Mouse (Mus musculus) intestine, postnatal 0 days (tissue): ENCODE results near the gene Ttll8. TPM values are rescaled to one million over a fixed set of nuclear protein-coding genes. Genes with fewer than 3 reads are reported as not detected.

Source experiments
- ATAC-seq: fragments of 200-750 bp; cut with Nextera tagmentation; 2 replicates; pipeline ENCODE4 v1.8.0; 2017; ENCODE audit warnings: mild to moderate bottlenecking, moderate TSS enrichment, moderate library complexity
- H3K27ac ChIP-seq: fragments of 300-500 bp; sonication (generic); 2 replicates; pipeline ENCODE4 v1.5.1; 2014; ENCODE audit warnings: mild to moderate bottlenecking, low read depth, low read length, moderate library complexity
- H3K27me3 ChIP-seq: fragments of 300-500 bp; sonication (generic); replicated peaks from 2 replicates; pipeline ENCODE4 v1.6.1; 2014; ENCODE audit warnings: low read length, mixed read lengths; ENCODE audit not compliant: control insufficient read depth, insufficient read depth
- H3K36me3 ChIP-seq: fragments of 300-500 bp; sonication (generic); 2 replicates; pipeline ENCODE4 v1.6.1; 2014; ENCODE audit warnings: mild to moderate bottlenecking, moderate library complexity; ENCODE audit not compliant: control insufficient read depth, insufficient read depth
- H3K4me1 ChIP-seq: fragments of 300-500 bp; sonication (generic); replicated peaks from 2 replicates; pipeline ENCODE4 v1.6.1; 2014; ENCODE audit warnings: antibody characterized with exemption, low read length, mixed read lengths; ENCODE audit not compliant: control insufficient read depth, insufficient read depth
- H3K4me2 ChIP-seq: fragments of 300-500 bp; sonication (generic); replicated peaks from 2 replicates; pipeline ENCODE4 v1.6.1; 2014; ENCODE audit warnings: low read depth, mild to moderate bottlenecking, moderate library complexity
- H3K4me3 ChIP-seq: fragments of 300-500 bp; sonication (generic); 2 replicates; pipeline ENCODE4 v1.5.1; 2014; ENCODE audit warnings: low read depth, low read length
- H3K9ac ChIP-seq: fragments of 300-500 bp; sonication (generic); 2 replicates; pipeline ENCODE4 v1.6.1; 2014; ENCODE audit warnings: mild to moderate bottlenecking, low read depth, low read length
- H3K9me3 ChIP-seq: fragments of 300-500 bp; sonication (generic); 2 replicates; pipeline ENCODE4 v1.6.1; 2016; ENCODE audit warnings: mixed run types; ENCODE audit not compliant: control insufficient read depth
- CTCF ChIP-seq: sonication (generic); IDR thresholded peaks from 2 replicates; pipeline ENCODE4 v1.5.1; 2016; ENCODE audit warnings: low read depth, mild to moderate bottlenecking, control low read depth, antibody characterized with exemption, moderate library complexity
- WGBS: fragments of 180-500 bp; shearing (Covaris S2); extraction: QIAGEN DNeasy Blood & Tissue Kit; methylation state at CpG from one replicate; pipeline ENCODE4 v1.1.7; 2014; 5-methylcytosine and 5-hydroxymethylcytosine counted together
- polyA plus RNA-seq: library from polyadenylated mRNA; unstranded; fragments of >200 nt; fragmentation: Nextera tagmentation; extraction: Ambion mirVana; gene quantifications from 2 replicates; pipeline ENCODE4 v1.2.1, GENCODE M21; 2015

Gene Ttll8
- polyA plus RNA-seq, 1 experiment from 2014 or later: not detected

DNA sequence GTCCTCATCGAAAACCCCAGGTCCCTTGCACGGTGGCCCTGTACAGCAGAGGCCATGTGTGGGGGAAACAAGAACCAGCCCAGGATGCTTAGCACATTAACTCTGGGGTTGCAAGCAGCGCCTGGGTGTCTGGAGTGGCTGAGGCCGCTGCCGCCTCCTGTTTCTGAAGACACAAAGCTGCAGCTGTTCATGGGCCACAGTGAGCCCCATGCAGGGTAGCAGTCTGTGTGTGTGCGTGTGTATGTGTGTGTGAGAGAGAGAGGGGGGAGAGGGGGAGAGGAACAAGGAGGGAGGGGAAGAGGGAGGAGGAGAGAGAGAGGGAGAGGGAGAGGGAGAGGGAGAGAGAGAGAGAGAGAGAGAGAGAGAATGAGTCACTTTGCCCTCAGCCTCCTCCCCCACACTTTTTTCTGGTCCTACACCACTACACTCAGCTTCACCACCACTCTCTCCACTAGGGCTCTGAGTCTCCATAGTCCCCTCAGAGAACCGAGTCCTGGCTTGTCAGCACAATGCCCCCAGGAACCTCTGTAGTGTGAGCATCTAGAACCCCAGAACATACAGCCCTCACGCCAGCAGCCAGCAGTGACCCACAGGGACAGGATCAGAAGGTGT lies 110.6 kb downstream of the Ttll8 start:
- Histone ChIP-seq H3K4me2 (no peak overlapping the region), H3K9ac (no peak overlapping the region), H3K27me3 (no peaks in the 10 kb centered on the region), H3K27ac (no peak overlapping the region), H3K4me3 (no peak overlapping the region), H3K36me3 (no peaks in the 10 kb centered on the region), H3K9me3 (no peaks in the 10 kb centered on the region), H3K4me1 (no peaks in the 10 kb centered on the region)
- TF ChIP-seq CTCF: no peak
- no peak for ATAC-seq
- 47% methylated on average over 8 of the region's 8 CpGs for whole genome bisulfite sequencing

DNA sequence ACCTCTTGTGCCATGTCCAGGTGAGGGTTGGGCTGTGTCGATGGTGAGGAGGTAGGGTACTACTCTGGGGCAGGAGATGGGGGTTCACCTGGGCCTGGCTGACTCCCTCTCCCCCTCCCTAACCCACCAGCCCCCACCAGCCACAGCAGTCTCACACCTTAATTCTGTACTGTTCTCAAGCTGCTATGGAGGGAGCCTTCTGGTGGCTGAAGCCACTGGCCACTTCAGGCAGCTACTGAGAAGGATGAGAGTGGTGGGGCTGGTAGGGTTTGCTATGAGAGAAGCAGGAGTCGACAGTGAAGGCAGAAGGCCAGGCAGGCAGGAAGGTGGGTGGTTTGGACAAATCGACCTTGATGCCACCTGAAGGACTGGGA lies 111.9 kb downstream of the Ttll8 start:
- H3K36me3 ChIP-seq: no peaks in the 10 kb centered on the region
- no peak overlapping the region for H3K4me2 ChIP-seq
- H3K9me3 ChIP-seq: no peaks in the 10 kb centered on the region
- TF ChIP-seq CTCF: no peak
- H3K4me3 ChIP-seq: no peak overlapping the region
- H3K4me1 ChIP-seq: no peaks in the 10 kb centered on the region
- no peak for ATAC-seq
- no peaks in the 10 kb centered on the region for H3K27me3 ChIP-seq
- 67% methylated on average over 3 of the region's 3 CpGs for WGBS
- H3K9ac ChIP-seq: no peak overlapping the region
- H3K27ac ChIP-seq: no peak overlapping the region

DNA sequence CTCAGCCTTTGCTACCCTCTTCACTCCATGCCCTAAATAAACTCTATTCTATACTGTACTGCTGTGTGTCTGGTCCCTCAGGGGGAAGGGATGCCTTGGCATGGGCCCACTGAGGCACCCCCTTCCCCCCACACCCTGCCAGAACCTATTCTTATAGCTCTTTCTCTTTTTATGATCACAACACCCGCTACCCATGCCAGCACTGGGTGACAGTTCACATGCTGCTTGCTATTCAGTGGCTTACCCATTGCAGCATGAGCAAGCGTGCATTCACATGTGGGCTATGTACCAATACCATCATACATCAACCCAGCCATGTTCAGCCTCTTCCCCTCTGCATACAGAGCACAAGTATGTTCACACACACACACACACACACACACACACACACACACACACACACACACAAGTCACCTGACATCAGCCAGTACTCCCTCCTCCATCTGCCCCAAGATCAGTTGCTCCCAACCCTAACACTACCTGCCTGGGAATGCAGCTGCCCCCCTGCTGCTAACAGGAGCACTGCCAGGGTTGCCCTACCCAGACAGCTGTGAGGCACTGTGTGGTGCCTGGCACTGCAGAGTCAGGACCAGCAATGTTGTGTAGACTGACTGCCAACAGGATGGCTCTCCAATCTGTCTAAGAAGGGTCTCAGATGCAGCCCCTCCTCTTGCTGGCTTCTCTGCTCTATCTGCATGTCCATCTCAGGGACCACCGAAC lies 112.5 kb downstream of the Ttll8 start:
- Histone ChIP-seq H3K36me3 (no peaks in the 10 kb centered on the region), H3K9ac (no peak overlapping the region), H3K27ac (no peak overlapping the region), H3K4me3 (no peak overlapping the region), H3K4me2 (no peak overlapping the region), H3K27me3 (no peaks in the 10 kb centered on the region), H3K9me3 (no peaks in the 10 kb centered on the region), H3K4me1 (no peaks in the 10 kb centered on the region)
- TF ChIP-seq CTCF: no peak
- no peak for ATAC-seq
- 80% methylated on average over 3 of the region's 3 CpGs for WGBS

DNA sequence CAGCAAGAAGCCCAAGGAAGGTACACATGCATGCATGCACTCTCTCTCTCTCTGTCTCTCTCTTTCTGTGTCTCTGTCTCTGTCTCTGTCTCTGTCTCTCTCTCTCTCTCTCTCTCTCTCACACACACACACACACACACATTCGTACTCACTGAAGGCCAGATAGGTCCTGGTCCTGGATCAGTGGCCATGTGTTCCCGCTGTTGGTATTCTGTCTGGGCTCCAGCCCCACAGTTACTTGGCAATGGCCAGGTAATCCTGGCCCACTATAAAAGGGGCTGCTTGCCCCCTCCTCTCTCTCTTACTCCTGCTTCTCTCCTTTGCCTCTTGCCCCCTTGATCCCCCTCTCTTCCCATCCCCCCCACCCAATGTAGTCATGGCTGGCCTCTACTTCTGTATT lies 113.1 kb downstream of the Ttll8 start:
- WGBS: 90% methylated on average over 2 of the region's 2 CpGs
- Histone ChIP-seq H3K9me3 (no peaks in the 10 kb centered on the region), H3K4me1 (no peaks in the 10 kb centered on the region), H3K27ac (no peak overlapping the region), H3K4me3 (no peak overlapping the region), H3K27me3 (no peaks in the 10 kb centered on the region), H3K4me2 (no peak overlapping the region), H3K9ac (no peak overlapping the region), H3K36me3 (no peaks in the 10 kb centered on the region)
- no peak for TF ChIP-seq CTCF
- no peak for ATAC-seq

Other genes starting within 250 kb of the Ttll8 start
- gene Brd1, start 220.2 kb downstream of the Ttll8 start, polyA plus RNA-seq: 11.4 and 13.3 TPM in 2 replicates
- 4.9 and 5.1 TPM in 2 replicates for gene Zbed4, start 202.8 kb downstream of the Ttll8 start, polyA plus RNA-seq
- gene Alg12, start 135.1 kb downstream of the Ttll8 start, polyA plus RNA-seq: 7.3 and 8.4 TPM in 2 replicates
- 67.8 and 67.9 TPM in 2 replicates for gene Creld2, start 134.8 kb downstream of the Ttll8 start, polyA plus RNA-seq
- 28.0 and 36.8 TPM in 2 replicates for gene Pim3, start 92.2 kb downstream of the Ttll8 start, polyA plus RNA-seq
- not detected in 2 replicates for gene Mlc1, start 24.6 kb upstream of the Ttll8 start, polyA plus RNA-seq
- not detected in 2 replicates for gene Mov10l1, start 28.5 kb upstream of the Ttll8 start, polyA plus RNA-seq
- 0.26 and 0.48 TPM in 2 replicates for gene Panx2, start 105.3 kb upstream of the Ttll8 start, polyA plus RNA-seq
- gene Trabd, start 120.7 kb upstream of the Ttll8 start, polyA plus RNA-seq: 32.5 and 33.0 TPM in 2 replicates
- gene Selenoo, start 134.7 kb upstream of the Ttll8 start, polyA plus RNA-seq: 9.6 and 10.4 TPM in 2 replicates
- gene Tubgcp6, start 168.7 kb upstream of the Ttll8 start, polyA plus RNA-seq: 3.6 and 4.2 TPM in 2 replicates
- 7.6 and 8.6 TPM in 2 replicates for gene Hdac10, start 174.3 kb upstream of the Ttll8 start, polyA plus RNA-seq
- gene Mapk12, start 186.3 kb upstream of the Ttll8 start, polyA plus RNA-seq: 2.3 and 2.7 TPM in 2 replicates
- 1.6 and 1.9 TPM in 2 replicates for gene Mapk11, start 195.2 kb upstream of the Ttll8 start, polyA plus RNA-seq
- gene Plxnb2, start 226.4 kb upstream of the Ttll8 start, polyA plus RNA-seq: 71.5 and 74.0 TPM in 2 replicates
- 3.2 and 3.4 TPM in 2 replicates for gene Dennd6b, start 242.1 kb upstream of the Ttll8 start, polyA plus RNA-seq